Mouse (Mus musculus) brain, embryonic 14.5 days (tissue): ENCODE results near the gene Spata5. TPM values are rescaled to one million over a fixed set of nuclear protein-coding genes. Genes with fewer than 3 reads are reported as not detected.

Experiments used
- DNase-seq: peaks from one replicate; pipeline ENCODE4 v3.0.0-alpha.2; 2011; ENCODE audit warnings: low read depth
- CTCF ChIP-seq: fragments of 200-500 bp; IDR thresholded peaks from 2 replicates; pipeline ENCODE4 v1.5.1; 2012; ENCODE audit warnings: inconsistent platforms, mild to moderate bottlenecking, moderate library complexity, borderline replicate concordance; ENCODE audit not compliant: insufficient read depth, insufficient read length; ENCODE audit errors: extremely low read depth
- POLR2A ChIP-seq: fragments of 200-500 bp; IDR thresholded peaks from 2 replicates; pipeline ENCODE4 v1.6.1; 2012; ENCODE audit warnings: mild to moderate bottlenecking, inconsistent platforms, borderline replicate concordance; ENCODE audit not compliant: poor library complexity, insufficient read depth, insufficient read length, severe bottlenecking; ENCODE audit errors: extremely low read depth
- polyA plus RNA-seq: library from polyadenylated mRNA; depleted of rRNA; stranded (reverse); fragments of >200 nt; gene quantifications from 2 replicates; pipeline ENCODE4 v1.2.3, GENCODE M21; 2012

Spata5 gene
- polyA plus RNA-seq, 1 experiment, result 12.3 TPM

GRCm38 (mm10) chr3:37397646-37398045 is 22.1 kb upstream of the Spata5 start:
- no peak for DNase-seq
- TF ChIP-seq POLR2A, result no peak
- no peak for TF ChIP-seq CTCF

- peak; percentile 28 for DNase-seq
- TF ChIP-seq CTCF, result no peak
- no peak for TF ChIP-seq POLR2A
These were observed 20.9 kb upstream of the Spata5 start for GRCm38 (mm10) chr3:37398661-37399395.

DNA sequence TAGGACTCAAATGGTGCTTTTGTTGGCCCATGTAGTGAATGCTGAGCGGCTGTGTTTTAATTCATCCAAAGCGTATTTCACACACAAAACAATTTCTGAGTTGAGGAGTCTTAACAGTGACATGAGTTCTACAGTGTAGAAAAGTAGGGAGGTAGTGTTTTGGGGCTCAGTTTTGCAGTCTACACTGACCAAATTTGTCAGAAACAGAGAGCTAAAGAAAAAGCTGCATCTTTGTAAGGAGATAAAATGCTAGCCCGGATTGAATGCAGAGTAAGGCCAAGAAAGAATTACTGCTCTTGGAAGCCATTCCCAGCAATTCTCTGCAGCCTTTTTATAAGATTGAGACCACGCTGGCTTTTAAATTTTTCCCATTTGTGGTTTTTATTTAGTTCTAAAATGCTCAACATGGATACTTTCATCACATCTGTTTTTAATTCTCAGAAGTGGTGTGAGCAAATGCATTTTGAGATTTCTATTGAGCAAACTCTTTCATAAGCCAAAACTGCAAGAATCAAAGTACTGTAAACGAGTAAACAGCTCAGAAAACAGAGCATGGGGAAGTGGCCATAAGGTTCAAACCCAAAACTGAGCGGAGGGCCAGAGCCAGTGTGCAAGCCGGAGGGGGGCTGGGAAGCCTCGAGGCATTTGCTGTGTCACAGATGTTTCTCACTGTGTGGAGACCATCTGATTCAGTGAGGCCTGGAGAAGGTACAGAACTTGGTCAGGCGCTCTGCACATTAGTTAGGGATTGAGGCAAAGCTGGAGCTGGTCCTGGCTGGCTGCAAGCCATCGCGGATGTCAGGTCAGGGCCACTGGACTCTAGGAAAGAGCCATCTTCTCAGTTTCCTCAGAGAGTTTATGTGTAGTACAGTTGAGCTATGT is 17.7 kb upstream of the Spata5 start:
- peak; percentile 11 for DNase-seq
- TF ChIP-seq POLR2A (no peak), CTCF (no peak)

- TF ChIP-seq CTCF, result no peak
- TF ChIP-seq POLR2A, result no peak
- no peak for DNase-seq
These were observed 12.1 kb upstream of the Spata5 start for GRCm38 (mm10) chr3:37407598-37407997.

DNA sequence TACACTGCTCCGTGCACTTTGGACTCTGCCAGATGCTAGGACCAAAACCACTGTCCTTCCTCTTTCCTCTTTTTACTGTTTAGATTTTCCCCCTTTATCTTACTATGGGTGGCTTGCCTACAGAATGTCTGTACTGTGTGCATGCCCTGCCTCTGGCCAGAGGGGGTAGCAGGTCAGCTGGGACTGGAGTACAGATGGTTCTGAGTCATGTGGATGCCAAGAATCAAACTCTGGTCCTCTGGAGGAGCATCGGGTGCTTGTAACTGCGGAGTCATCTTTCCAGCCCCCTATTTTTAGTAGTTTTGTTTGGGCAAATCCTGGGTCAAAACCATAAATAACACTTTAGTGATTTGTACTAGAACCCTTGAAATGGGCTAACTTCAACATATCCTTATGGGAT is 6.2 kb upstream of the Spata5 start:
- no peak for DNase-seq
- TF ChIP-seq CTCF (no peak), POLR2A (no peak)

DNA sequence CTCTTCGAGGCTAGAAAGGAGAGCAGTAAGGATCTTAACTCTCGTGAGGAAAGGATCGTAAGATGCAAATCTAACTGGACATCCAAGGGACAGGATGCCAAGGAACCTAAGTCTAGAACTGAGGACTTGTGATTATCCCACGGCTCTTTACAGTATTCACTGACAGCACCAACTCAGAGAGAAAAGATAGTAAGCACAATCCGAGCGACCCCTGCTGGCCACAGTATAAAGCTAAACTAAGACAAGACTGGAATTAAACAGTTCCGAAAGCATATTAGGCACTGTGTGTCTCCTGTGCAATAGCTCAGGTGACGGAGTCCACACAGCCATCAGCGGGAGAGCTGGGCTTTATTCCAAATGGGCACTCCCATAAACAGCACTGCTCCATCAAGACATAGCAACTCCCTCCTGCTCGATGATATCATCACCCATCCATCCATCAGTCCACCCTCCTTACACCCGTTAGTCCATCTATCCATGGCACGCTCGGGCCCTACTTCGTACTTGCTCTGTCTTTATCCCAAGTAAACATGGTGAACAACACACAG is 5.2 kb upstream of the Spata5 start:
- peak; percentile 85 for DNase-seq
- TF ChIP-seq POLR2A, result no peak
- peak; percentile 74; the same call in 1 of the 2 replicates for TF ChIP-seq CTCF

- DNase-seq, result peak; percentile 1
- TF ChIP-seq CTCF (no peak), POLR2A (no peak)
These were observed 1.4 kb upstream of the Spata5 start for GRCm38 (mm10) chr3:37418341-37418740.

- DNase-seq, result peak; percentile 64
- TF ChIP-seq POLR2A, result no peak
- TF ChIP-seq CTCF, result no peak; the same call in 1 of the 2 replicates
These were observed 687 bp upstream of the Spata5 start for GRCm38 (mm10) chr3:37418961-37419457.

DNA sequence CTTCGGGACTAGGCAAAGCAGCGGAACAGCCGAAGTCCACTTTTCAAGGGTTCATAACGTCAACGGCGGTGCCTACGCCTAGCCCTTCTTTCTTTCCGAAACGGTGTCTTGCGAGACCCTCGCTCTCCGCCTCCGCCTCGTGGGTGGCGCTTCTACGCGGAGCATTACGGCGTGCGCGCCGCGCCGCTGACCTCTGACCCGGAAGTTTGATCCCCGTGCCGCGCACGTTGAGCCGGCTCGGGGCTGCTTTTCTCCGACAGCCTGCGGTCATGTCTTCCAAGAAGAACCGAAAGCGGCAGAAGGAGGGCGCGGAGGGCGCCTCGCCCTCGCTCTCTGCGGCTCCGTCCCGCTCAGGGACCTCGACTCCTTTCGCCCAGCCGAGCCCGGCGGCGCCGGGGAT is 376 bp downstream of the Spata5 start, which contains the start of gene Nudt6:
Nudt6 (minus strand) TSS at position 140 of the 400 bp plus-strand sequence.
- TF ChIP-seq POLR2A, result peak; percentile 61; the same call in 1 of the 2 replicates
- no peak for TF ChIP-seq CTCF
- DNase-seq, result peak; percentile 98

GRCm38 (mm10) chr3:37420641-37421040 is 945 bp downstream of the Spata5 start:
- DNase-seq, result peak; percentile 50
- TF ChIP-seq POLR2A (no peak), CTCF (no peak)

DNA sequence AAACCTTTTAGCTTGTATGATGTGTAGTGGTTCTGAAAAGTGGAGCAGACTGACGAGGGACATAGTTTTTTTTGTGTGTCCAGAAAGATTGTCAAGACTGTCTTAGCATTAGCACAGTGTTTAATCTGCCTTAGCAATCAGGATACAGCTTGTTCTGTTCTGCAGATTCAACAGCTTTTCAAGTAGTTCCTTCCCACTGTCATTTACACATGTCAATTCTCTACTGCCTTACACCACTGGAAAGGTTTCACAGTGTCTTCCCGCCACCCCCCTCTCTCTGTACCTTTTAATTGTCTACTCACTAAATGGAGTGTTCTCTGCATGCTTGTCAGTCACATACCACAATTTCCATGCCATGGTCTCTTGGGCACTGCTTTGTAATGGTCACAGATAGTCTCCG is 1.5 kb downstream of the Spata5 start:
- no peak for TF ChIP-seq POLR2A
- no peak for TF ChIP-seq CTCF
- DNase-seq, result peak; percentile 6
